Mouse (Mus musculus): ENCODE measurements around the gene Stxbp6. TPM values are rescaled to one million over a fixed set of nuclear protein-coding genes. Genes with fewer than 3 reads are reported as not detected.

Stxbp6 gene
- polyA plus RNA-seq, 1 experiment, result not detected

DNA sequence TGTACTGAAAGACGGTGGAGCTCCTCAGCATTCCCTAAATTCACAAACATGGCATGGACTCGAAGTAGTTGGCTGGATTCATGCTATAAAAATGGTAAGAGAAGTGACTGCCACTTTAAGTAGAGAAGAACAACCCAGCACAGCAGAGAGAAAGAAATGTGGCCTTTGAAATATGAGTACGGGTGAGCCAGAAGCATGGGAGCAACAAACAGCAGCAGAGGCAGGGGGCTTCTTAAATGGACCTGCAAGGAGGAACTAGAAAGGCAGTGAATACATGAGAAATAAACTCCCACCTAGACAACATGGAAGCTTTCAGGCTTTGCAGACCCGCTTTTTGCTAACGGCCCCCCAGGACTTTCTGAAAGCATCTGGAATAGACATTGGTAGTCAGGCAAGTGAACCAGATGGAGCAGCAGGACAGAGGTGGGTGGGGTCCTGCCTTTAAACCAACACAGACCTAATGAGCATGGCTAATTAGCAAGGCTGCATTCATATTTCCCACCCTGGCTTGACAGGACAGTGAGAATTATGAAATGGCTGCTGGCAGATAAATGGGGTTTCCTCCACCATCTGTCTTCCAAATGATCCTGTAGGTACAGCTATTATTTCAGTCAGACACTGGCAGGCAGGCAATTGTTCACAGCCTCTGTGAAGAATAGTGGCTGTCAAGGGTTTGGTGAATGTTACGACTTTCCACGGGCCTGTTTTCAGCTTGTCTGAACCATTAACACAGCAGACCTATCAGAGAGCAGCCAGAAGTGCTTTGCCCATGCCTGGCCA is 234.7 kb downstream of the Stxbp6 start:
- H3K4me3 ChIP-seq (replicated peaks), result no peak overlapping the region
- H3K27me3 ChIP-seq (ENCODE audit: control insufficient read depth), result no peaks in the 10 kb centered on the region
- no peaks in the 10 kb centered on the region for H3K4me1 ChIP-seq (ENCODE audit: control insufficient read depth)
- H3K9me3 ChIP-seq (ENCODE audit: control insufficient read depth, low read length), result no peaks in the 10 kb centered on the region
- TF ChIP-seq GATA1 (IDR thresholded peaks at IDR 0.05; ENCODE audit: low read length) (no peak), TAL1 (IDR thresholded peaks at IDR 0.05; ENCODE audit: low read length) (no peak)
- H3K36me3 ChIP-seq (ENCODE audit: control insufficient read depth), result no peaks in the 10 kb centered on the region

DNA sequence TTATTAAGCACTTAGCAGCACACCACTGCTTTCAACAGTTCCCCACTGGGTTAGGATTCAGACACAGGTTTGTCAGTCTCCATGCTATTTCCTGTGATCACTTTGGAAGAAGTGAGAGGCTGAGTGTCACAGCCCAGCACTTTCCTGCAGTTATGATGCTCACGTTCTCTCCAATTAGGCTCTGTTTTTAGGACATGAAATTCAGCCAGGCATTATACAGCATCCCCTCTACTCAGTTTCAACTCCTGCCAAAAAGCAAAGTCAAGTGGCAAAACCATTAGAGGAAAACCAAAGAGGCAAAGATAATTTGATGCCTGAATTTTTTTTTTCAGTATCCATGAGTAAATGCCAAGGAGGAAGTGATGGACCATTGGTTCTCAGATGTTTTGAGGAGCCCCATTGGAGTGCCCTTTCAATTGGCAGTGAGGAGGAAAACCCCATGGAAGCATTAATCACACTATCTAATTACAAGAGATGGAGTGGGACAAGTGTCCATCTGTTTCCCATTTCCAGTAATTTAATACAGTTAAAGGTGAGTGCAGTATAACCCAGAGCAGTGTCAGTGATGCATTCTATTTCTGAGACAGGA is 238.5 kb downstream of the Stxbp6 start:
- TF ChIP-seq TAL1 (IDR thresholded peaks at IDR 0.05; ENCODE audit: low read length) (no peak), GATA1 (IDR thresholded peaks at IDR 0.05; ENCODE audit: low read length) (no peak)
- no peaks in the 10 kb centered on the region for H3K9me3 ChIP-seq (ENCODE audit: control insufficient read depth, low read length)
- no peaks in the 10 kb centered on the region for H3K4me1 ChIP-seq (ENCODE audit: control insufficient read depth)
- no peaks in the 10 kb centered on the region for H3K27me3 ChIP-seq (ENCODE audit: control insufficient read depth)
- H3K4me3 ChIP-seq (replicated peaks), result no peak overlapping the region
- no peaks in the 10 kb centered on the region for H3K36me3 ChIP-seq (ENCODE audit: control insufficient read depth)

DNA sequence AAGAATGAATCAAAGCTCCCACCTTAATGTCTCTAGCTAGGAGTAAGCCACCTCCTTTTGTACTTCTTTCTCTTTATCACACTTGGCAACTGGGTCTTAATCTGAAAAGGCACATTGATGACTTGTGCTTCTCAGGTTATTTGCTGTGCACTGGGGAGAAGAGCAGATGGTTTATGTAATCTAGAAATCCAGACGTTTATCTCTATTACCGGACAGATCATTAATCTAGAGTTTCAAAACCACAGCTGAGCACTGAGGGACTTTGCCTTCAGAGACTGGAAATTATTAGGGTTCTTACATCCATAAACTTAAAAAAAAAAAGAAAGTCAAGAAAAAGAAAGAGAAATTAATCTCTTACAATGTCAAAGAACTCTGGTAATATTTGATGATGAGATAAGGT is 262.6 kb downstream of the Stxbp6 start:
- no peak for TF ChIP-seq GATA1 (IDR thresholded peaks at IDR 0.05; ENCODE audit: low read length)
- TF ChIP-seq TAL1 (IDR thresholded peaks at IDR 0.05; ENCODE audit: low read length), result no peak
- Histone ChIP-seq H3K9me3 (ENCODE audit: control insufficient read depth, low read length) (no peaks in the 10 kb centered on the region), H3K4me1 (ENCODE audit: control insufficient read depth) (no peaks in the 10 kb centered on the region), H3K4me3 (replicated peaks) (no peak overlapping the region), H3K27me3 (ENCODE audit: control insufficient read depth) (no peaks in the 10 kb centered on the region), H3K36me3 (ENCODE audit: control insufficient read depth) (no peaks in the 10 kb centered on the region)

DNA sequence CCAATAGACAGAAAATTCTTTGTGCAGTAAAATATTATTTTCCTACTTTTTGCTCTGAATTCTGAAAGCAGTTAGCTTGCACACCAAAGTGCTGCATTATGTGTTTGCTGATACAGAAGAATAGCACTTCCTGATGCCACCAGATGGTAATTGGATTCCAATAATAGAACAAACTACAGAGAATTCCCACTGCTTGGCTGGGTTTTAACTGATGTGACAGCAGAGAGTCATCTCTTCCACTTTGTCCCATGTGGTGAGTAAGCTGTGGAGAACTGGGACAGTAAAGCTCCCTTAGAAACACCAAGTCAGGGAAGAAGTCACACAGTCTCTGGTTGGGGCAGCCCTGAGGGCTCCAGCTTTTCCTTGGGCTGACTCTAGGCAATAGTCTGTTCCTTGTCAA is 270.3 kb downstream of the Stxbp6 start:
- Histone ChIP-seq H3K4me3 (replicated peaks) (no peak overlapping the region), H3K9me3 (ENCODE audit: control insufficient read depth, low read length) (no peaks in the 10 kb centered on the region), H3K27me3 (ENCODE audit: control insufficient read depth) (no peaks in the 10 kb centered on the region), H3K36me3 (ENCODE audit: control insufficient read depth) (no peaks in the 10 kb centered on the region), H3K4me1 (ENCODE audit: control insufficient read depth) (no peaks in the 10 kb centered on the region)
- TF ChIP-seq TAL1 (IDR thresholded peaks at IDR 0.05; ENCODE audit: low read length) (no peak), GATA1 (IDR thresholded peaks at IDR 0.05; ENCODE audit: low read length) (no peak)

All from erythroblast, embryonic 14.5 days (primary cell).